Mouse (Mus musculus) G1E (cell line): ENCODE measurements around the gene Cyb5b.

Source experiments
- CTCF ChIP-seq: IDR thresholded peaks from 2 replicates; pipeline ENCODE4 v1.5.1; 2012; ENCODE audit warnings: low read depth, low read length, inconsistent platforms, mixed read lengths
- GATA1 ChIP-seq: IDR thresholded peaks from 2 replicates; pipeline ENCODE4 v1.6.1; 2012; ENCODE audit warnings: borderline replicate concordance, low read length, inconsistent platforms, mixed read lengths
- POLR2AphosphoS5 ChIP-seq: IDR thresholded peaks from 2 replicates; pipeline ENCODE4 v1.6.1; 2012; ENCODE audit warnings: low read depth, low read length, inconsistent platforms; ENCODE audit not compliant: insufficient replicate concordance

- no peak for TF ChIP-seq POLR2AphosphoS5
- TF ChIP-seq GATA1 = no peak
- TF ChIP-seq CTCF = no peak
These were observed 17.6 kb upstream of the Cyb5b start for GRCm38 (mm10) chr8:107132581-107133491.
